Mouse (Mus musculus) E14TG2a.4 (cell line): ENCODE results near the gene Btbd6.

Experiments
- CTCF ChIP-seq: conservative IDR thresholded peaks from 2 replicates; pipeline ENCODE4 v1.5.1; 2014; ENCODE audit warnings: low read length
- NANOG ChIP-seq: IDR thresholded peaks from 2 replicates; pipeline ENCODE4 v1.6.1; 2014; ENCODE audit warnings: borderline replicate concordance, low read length, mixed read lengths
- POU5F1 ChIP-seq: IDR thresholded peaks from 2 replicates; pipeline ENCODE4 v1.6.1; 2014; ENCODE audit warnings: low read length, borderline replicate concordance

GRCm38 (mm10) chr12:112961428-112961827 lies 14.9 kb upstream of the Btbd6 start:
- TF ChIP-seq CTCF = no peak
- no peak for TF ChIP-seq POU5F1
- no peak for TF ChIP-seq NANOG
